Mouse (Mus musculus) kidney, adult 9 months (tissue): ENCODE data around the gene Gcnt4.
"Not testable (repeated sequence)": the region's sequence is repeated elsewhere in the genome, so short reads cannot be mapped to it uniquely, and the experiment has no call there.

Experiments
- DNase-seq: peaks from one replicate; pipeline ENCODE4 v3.0.0; 2022

The Gcnt4 gene

DNA sequence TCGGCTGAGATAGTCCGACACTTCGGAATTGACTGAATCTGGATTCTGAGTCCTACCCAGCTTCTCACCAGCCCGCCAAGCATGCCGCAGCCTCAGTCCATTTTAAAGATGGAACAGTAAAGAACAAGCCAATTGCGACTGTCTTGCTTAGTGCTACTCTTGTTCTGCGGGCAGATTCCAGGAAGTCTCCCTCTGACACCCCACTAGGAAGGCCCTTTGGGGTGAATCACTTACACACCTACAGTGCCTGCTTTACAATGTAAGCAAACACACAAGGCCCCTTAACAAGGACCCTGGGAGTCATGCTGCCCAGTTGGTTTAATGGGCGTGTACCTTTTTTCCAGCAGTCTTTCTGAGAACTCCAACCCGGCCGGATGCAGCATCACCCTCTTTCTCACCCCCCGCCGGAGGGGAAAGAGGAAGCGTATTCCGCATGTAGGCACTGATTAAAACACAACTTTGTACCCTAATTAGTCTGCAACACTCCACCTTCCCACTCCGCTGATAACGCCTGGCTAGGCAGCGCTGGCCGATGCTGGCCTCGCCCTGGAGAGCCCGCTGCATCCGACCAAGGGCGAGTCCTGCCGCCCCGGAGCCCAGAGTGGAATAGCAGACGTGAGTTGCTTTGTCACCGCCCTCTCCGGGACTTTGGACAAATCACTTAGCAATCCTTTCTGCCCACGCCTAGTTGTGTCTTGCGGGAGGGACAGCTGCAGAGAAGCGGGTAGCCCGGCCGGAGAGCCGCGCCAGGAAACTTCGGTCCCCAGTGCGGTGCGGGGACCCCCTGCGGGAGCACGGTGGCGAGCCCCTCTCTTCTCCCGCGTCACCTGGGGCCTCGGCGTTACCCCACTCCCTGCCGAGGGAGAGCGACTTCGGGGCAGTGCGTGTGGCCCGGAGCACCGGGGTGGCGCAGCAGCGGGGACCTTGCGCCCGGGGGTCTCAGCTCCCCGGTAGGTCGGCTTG lies at the start of gene Gcnt4:
Gene Gcnt4, plus strand, starts transcription at position 691 of the 963 bp plus-strand sequence.
- peak; percentile 56 for DNase-seq

DNA sequence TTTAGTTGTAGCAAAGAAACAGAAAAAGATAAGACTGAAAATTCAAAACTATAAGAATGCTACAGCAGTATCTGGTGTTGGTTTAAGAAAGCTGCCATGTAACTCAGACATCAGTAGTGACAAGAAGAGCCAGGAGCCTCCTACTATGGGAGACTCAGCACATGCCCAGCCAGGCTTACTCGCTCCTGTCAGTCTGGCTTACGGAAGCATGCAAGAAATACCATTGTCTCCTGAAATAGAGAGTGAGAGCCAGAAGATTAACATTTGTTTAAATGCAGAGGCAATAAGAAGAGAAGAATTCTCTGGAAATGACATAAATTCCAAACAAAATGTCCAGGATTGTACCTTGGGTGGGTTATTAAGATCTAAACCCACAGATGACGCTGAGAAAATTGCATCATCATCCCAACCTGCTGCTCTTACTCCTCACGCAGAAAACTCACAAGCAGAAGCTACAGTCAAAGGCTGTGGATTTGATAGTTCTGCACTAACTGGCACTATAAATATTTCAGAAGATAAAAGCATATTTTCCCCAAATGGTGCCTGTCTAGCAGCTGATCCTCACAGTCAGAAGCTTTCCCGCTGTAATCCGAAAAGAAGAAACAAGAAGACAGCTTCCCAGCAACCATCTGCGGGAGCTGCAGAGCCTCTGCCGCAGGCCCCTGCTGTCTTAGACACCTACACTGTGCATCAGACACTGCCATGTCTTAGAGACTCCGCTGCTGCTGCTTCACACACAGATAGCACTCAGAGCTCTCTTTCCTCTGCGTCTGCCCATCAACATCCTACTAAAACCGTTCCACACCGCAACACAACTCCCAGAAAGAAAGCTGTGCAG lies 46.0 kb upstream of the Gcnt4 start:
- no peak for DNase-seq

DNA sequence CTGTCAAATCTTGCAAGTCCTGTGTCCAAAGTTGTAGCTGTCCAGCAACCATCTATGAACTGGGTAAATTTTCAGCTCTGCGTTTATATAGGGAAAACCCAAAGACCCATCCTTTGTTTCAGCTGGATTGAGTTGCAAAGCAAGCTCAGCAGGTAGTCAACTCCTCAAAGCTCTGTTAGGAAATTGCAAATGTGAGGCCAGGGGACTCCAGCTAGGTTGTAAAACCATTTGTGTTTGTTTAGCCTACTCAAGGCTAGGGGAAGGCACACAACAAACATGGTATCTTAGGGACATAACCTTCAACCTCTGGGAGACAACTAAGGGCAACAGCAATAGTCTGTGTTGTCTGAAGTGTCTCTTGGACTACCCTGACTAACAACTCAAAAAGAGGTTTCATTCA lies 40.0 kb upstream of the Gcnt4 start:
- no peak for DNase-seq

DNA sequence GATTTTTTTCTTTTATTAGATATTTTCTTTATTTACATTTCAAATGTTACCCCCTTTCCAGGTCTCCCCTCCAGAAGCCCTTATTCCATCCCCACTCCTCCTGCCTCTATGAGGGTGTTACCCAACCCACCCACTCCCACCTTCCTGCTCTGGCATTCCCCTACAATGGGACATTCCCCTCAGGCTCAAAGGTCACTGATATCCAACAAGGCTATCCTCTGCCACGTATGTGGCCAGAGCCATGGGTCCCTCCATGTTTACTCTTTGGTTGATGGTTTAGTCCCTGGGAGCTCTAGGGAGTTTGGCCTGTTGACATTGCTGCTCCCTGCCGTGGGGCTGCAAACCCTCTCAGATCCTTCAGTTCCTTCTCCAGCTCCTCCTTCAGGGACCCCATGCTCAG lies 34.5 kb upstream of the Gcnt4 start:
- no peak for DNase-seq

DNA sequence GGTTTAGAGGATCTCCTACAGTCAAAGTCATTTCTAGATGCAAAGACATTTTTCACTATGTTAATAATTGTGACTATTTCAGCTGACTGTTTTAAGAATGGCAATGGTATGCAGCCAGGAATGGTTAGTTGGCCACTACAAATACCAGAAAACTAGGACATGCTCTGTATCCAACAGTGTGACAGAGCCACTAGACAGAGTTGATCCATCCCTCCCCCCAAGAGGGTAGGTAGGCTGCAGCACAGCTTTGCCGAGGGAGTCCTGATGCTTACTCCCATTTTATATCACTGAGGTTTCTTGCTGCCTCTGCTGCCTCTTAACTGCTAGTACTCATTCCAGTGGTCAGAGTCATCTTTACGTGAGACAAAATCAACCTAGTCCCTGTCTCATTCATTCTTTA lies 29.3 kb upstream of the Gcnt4 start:
- no peak for DNase-seq

DNA sequence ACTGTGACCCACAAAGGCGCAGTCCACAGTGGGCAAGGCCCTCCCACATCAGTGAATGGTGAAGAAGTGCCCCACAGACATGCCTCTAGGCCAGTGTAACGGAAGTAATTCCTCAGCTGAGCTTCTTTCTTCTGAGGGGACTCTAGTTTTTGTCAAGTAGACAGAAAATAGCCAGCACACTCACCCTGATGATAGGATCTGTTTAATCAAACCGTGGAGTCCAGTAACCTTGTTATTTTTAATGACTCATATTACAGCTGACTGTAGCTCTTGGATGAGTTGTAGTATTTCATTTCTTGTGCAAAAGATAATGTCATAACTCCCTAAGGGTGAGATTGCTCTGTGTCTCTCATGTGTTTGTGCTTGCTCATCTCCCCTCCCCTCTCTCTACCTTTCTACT lies 17.8 kb upstream of the Gcnt4 start:
- DNase-seq = no peak

DNA sequence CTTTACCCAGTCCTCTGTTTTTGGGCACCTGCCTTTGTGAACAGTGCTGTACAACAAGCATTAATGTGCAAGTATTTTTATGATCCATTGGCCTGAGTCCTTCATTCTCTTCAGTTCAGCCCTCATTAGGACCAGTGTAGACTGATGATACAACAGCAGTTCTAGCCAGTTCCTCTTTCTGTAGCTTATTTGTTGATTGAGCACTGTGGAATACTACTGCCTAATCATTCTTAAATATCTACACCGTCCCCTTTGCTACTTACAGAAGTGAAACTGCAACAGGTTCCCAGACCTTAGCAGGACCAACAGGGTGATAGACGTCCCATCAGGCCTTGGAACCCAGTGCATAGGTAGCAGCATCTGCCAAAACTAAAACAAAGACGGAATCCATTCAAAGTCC lies 13.3 kb upstream of the Gcnt4 start:
- DNase-seq = no peak

DNA sequence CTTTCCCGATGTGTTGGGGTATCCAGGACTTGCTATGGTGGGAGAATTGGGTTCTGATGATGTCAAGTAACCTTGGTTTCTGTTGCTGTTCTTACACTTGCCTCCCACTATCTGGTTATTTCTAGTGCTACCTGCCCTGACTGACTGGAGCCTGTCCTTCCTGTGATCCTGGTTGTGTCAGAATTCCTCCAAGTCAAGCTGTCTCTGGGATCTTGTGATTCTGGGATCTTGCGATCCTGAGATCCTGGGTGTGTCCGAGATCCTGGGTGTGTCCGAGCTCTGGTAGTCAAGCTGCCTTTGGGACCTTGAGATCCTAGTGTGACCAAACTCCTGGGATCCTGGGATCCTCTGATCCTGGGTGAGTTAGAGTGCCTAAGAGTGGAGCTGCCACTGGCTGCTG lies 1.4 kb upstream of the Gcnt4 start:
- not testable (repeated sequence) for DNase-seq

DNA sequence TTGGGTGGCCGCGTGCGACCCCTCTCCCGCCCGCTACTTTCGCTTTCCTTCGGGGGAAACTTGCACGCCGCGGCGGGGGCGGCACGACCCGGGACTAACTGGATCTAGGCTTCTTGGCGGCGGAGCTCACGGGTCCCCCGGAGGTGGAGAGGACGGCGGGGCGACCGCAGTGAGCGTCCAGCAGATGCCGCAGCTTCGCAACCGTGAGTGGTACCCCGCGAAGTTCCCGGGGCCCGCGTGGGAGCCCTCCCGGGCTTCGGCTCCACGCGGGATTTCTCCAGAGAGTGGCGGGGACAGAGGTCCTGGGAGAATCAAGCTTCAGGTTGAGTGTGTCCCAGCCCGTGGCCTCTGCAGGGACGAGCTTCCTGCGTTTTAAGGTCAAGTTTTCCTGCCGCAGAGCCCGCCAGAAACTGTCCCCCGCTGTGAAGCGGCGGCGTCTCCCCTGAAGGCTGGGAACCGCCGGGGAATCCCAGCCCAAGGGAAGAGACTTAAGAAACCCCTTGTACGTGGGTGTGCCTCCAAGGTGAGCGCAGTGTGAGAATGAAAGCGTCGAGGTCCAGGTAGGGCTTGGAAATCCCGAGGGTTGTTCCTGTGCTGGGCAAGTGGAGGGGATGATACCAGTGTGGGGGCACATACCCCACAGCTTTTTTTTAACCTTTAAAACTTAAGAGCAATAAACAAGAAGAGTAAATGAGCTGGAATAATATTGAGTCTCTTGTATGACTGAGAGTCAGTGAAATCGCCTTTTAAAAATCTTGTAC lies 676 bp downstream of the Gcnt4 start:
- no peak for DNase-seq

DNA sequence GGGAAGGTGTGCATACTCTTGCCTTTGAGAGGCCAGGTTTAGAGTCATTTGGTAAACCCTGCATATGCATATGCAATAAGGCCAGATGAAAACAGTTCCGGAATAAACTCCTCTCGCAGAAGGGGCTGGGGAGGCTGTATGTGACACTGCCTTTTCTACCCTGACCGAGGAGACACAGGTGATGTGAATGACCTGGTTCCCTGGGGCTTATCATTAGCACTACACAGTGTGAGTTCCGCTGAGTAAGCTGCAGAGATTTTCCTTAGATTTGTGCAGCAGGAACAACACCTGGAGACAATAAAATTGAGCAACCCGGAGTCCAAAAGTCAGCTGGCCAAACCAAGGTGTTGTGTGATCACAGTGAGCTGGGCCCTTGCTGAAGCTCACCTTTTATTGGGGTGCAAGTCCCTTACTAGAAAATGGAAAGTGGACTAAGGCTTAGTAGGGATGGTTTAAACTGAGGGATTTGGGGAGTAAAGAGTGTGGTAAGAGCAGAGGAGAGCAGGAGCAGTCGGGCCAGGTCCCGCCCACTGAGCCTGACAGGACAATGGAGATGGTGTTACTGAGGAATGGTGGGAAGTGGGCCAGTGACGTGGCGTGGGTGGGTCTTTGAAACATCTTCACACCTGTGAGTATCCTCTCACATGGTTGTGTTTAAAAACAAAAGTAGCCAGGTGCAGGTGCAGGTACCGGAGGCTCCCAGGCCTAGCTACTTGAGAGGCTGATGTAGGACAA lies 1.7 kb downstream of the Gcnt4 start:
- DNase-seq = no peak

DNA sequence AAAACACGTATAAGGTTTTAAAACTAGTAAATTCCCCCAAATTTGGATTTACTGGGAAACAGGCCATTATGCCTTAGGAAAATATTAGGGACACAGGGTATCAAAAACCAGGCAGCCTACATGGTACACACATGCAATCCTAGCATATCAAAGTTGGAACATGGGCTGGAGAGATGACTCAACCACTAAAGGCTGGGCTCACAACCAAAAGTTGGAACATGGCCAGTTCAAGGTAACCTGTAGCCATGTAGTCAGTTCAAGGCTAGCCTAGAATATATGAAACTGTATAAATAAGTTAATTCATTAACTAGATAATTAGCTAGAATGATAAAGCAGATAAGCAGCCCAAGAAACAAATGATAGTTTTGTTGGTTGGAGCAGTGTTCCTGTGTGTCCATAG lies 3.3 kb downstream of the Gcnt4 start:
- DNase-seq = no peak

DNA sequence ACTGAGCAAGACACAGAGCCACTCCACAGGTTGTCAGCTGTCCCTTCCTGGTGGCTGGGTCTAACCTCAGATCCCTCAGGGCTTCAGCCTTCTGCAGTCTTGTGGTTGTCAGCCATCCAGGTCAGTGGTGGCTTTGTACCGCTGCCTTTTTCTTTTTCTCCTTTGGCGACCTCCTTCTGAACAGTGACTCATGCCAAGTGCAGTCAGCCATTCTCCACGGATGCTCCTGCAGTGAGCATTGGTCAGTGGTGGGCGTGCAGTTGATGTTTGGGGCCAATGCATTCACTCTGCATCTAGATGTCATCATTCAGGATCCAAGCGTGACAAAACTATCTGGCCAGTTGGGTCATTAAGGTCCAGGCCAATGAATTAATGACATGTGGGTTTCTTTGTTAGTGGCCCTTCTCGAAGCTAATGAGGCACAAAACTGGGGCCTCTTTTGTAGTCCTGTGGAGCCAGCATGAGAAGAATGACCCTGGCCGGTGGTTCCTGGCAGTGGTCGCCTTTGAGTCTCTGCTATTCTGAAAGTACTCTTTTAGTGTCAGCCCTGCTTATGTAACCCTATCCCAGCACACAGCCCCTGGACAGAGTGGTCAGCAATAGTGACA lies 4.0 kb downstream of the Gcnt4 start:
- DNase-seq = no peak

DNA sequence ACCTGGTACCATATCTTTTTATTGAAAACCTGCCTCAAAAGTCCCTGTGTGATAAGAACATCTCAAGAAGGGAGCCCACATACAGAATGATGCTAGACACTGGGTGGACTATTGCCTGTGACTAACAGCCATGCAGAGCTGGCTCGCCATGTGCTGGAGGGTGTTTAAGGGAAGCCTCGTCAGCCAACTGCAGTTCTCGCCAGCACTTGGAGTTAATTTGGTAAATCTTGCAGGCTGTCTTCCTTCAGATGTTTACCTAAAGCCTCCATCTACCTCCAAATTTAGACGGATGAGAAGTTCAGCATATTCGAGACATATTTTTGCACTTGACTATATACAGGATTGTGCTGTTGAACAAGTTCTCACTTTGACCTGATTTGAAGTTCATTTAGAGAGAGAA lies 8.3 kb downstream of the Gcnt4 start:
- no peak for DNase-seq

DNA sequence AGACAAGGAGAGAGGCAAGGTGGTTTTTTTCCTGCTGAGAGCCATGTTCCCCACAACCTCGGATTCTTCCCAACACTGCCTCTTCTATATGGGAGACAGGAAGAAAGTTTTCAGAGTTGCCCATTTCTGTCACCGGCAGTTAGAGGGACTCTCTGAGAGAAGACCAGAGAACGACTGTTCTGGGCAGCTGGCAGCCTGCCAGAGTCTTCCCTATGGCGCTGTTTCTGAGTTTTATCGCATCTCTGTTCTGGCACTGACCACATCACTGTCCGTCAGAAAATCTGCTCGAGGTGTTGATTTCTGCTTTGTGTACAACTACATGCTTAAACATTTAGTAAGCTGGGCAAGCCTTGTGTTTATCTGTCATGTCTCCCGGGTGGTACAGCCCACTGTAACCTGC lies 8.9 kb downstream of the Gcnt4 start:
- DNase-seq = no peak

DNA sequence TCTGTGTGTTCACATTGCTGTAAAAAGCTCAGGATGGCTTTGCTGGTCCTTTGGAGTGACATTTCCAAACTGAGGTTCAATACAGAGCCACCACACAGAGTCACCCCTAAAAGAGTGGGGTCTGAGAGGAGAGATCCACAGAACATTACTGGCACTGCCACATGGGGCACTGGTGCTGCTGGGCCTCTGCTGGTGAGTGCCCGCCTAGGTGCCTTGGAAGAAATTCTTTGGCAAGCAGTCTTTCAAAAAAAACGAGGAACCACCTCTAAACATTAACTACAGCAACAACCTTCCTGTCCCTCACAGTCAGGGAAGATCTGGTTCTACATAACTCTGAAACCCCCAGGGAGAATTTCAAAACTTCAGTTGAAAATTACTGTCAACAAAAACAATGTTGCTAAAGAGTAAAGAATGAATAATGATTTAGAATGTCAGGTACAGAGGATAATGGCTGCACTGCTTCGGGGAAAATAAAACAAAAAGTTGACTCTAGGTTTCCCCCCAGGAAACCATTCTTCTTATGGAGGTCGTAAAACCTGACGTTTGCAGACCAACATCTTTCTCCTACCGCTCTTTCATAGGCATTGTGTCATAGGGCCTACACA lies 11.8 kb downstream of the Gcnt4 start:
- DNase-seq = peak; percentile 44

DNA sequence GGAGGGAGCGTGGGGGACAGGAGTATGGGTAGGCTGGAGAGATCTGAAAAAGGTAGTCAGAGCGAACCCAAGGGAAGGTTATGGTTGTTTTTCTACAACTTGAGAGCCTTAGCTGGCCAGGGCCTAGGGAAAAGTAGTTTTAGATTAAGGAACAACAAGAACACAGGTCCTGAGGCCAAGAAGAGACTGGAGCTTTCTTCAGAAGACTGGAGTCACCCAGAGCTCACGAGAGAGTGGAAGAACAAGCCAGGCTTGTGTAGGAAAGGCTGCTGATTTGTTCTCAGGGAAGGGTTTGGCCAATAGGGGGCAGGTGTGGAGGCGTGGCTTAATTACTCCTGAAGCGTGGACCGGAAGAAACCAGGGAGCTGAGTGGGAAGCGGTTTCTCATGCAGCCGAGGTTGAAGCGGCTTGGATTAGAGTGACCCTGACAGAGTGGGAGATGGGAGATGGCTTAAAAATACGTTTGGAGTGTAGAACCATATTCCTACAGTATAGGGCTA lies 12.6 kb downstream of the Gcnt4 start:
- peak; percentile 7 for DNase-seq

DNA sequence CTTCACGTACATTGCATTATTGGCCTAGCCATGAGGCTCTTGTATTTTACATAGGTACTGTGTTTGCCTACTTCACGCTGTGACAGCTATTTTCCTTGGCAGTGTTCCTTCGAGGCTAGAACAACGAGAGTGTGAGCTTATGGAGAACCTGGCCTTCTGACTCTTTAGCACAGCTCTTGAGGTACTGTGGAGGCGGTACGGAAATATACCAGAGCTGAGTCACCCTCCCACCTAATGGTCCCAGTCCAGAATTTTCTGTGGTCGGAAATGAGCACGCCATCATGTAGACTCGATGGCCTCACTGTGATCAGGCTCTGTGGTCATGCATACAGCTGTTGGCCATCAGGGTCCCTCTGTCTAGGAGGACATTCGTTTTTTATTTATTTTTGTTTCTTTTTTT lies 15.2 kb downstream of the Gcnt4 start:
- DNase-seq = no peak

DNA sequence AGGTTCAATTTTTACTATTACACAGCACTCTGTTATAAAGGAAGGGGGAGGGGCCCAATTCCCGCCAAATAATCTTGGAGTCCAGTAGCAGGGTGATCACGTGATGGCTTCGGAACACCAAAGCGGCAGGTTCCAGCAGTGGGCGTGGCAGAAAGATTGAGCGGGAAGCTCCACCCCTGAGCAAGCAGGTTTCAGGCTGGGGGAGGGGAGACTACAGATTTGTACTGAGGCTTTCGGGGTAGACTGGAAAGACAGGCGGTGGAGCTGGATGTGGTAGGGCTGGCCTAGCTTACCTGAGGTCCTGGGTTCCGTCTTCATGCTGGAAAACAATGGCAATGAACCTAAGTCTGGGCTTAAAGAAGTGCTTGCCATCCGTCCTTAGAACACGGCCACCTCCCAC lies 17.0 kb downstream of the Gcnt4 start:
- DNase-seq = not testable (repeated sequence)

DNA sequence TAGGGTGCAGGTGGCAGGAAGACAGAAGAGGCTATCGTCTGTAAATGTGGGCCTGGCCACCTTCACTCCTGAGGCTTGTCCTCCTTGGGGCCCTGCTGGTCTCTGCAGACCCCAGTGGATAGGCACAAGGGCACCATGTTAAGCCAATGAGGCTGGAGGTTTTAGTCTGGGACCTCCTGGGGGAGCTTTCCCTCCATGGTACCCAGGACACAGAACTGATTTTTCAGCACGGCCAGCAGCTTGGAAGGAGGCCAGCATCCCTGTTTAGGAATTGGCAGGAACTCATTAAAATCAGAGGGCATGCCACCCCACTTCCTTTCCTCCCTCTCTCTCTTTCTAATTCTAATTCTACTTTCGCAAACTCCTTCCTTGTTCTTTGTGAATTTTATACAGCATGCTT lies 19.1 kb downstream of the Gcnt4 start:
- DNase-seq = peak; percentile 69

DNA sequence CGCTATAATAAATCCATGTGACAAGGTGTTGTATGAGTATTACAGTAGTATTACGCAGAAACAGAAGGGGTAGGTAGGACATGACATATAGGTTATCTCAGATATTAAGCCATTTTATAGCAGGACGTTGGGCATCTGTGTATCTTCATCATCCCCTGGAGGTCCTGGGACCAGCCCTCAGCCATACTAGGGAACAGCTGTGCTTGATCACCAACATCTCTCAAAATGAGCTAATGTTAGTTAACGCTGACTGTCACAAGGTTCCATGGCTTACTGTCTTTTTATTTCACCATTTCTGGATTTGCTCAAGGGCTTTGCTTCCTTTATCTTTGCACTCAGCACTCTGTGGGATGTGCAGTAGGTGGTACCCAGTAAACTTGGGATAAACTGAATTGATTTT lies 21.3 kb downstream of the Gcnt4 start:
- DNase-seq = no peak

DNA sequence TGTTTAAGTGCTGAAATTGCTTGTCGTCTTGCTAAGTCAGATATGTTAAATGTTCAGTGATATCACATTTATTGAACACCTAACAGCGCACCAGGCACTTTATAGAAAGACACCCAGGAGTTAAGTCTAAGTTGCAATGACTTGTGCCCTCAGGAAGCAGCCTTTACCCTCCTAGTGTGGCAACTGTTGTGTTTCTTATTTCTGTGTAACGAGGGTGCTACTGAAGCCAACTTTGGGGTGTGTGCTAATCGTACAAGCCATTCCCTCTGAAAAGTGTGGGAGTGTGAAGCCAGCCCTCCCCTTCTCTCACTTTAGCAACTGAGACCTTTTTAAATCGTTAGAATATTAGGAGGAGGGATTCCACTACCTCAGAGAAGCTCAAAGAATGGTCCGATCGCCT lies 23.2 kb downstream of the Gcnt4 start:
- DNase-seq = no peak
